Mouse (Mus musculus): ENCODE measurements at regions not wholly inside any gene's neighbourhood (a gene's known extent, or its start where the extent isn't known, plus 50 kb on each side); places are given as distances from the start of the nearest gene placed in this dataset.

- Histone ChIP-seq H3K9ac (ENCODE audit: low read length) (no peak overlapping the region), H3K4me3 (ENCODE audit: control insufficient read depth in 1 of 2, insufficient read depth in 1 of 2, low read depth in 1 of 2, low read length in 2 of 2) (no peak overlapping the region), H3K4me1 (ENCODE audit: control insufficient read depth in 2 of 2, insufficient read depth in 2 of 2, low read length in 2 of 2) (no peaks in the 10 kb centered on the region), H3K36me3 (ENCODE audit: control insufficient read depth, insufficient read depth, low read length) (no peaks in the 10 kb centered on the region), H3K27me3 (ENCODE audit: control insufficient read depth, insufficient read depth, low read length) (no peaks in the 10 kb centered on the region), H3K27ac (replicated peaks in 1 of 2; ENCODE audit: control insufficient read depth in 1 of 2, insufficient read depth in 1 of 2, low read depth in 2 of 2, low read length in 2 of 2) (no peak overlapping the region), H3K4me2 (ENCODE audit: low read length) (no peak overlapping the region), H3K9me3 (ENCODE audit: control insufficient read depth, low read length) (no peaks in the 10 kb centered on the region)
- 50% methylated on average over 6 of the region's 6 CpGs for WGBS
- no peak for ATAC-seq (ENCODE audit: insufficient number of reproducible peaks, insufficient read depth, low FRiP score, low read depth)
Observed at GRCm38 (mm10) chr9:122528267-122528666, 176.9 kb downstream of the Abhd5 start.

GRCm38 (mm10) chr9:122529721-122530120 is 178.3 kb downstream of the Abhd5 start:
- Histone ChIP-seq H3K27me3 (ENCODE audit: control insufficient read depth, insufficient read depth, low read length) (no peaks in the 10 kb centered on the region), H3K4me2 (ENCODE audit: low read length) (no peak overlapping the region), H3K36me3 (ENCODE audit: control insufficient read depth, insufficient read depth, low read length) (no peaks in the 10 kb centered on the region), H3K9ac (ENCODE audit: low read length) (no peak overlapping the region), H3K27ac (replicated peaks in 1 of 2; ENCODE audit: control insufficient read depth in 1 of 2, insufficient read depth in 1 of 2, low read depth in 2 of 2, low read length in 2 of 2) (no peak overlapping the region), H3K9me3 (ENCODE audit: control insufficient read depth, low read length) (no peaks in the 10 kb centered on the region), H3K4me1 (ENCODE audit: control insufficient read depth in 2 of 2, insufficient read depth in 2 of 2, low read length in 2 of 2) (peaks cover 3 to 6% of the 10 kb centered on the region in 2 experiments; a peak in 2 of 4 replicates), H3K4me3 (ENCODE audit: control insufficient read depth in 1 of 2, insufficient read depth in 1 of 2, low read depth in 1 of 2, low read length in 2 of 2) (no peak overlapping the region)
- no peak for ATAC-seq (ENCODE audit: insufficient number of reproducible peaks, insufficient read depth, low FRiP score, low read depth)

- no peak overlapping the region for H3K27ac ChIP-seq (replicated peaks in 1 of 2; ENCODE audit: control insufficient read depth in 1 of 2, insufficient read depth in 1 of 2, low read depth in 2 of 2, low read length in 2 of 2)
- H3K36me3 ChIP-seq (ENCODE audit: control insufficient read depth, insufficient read depth, low read length), result no peaks in the 10 kb centered on the region
- H3K4me1 ChIP-seq (ENCODE audit: control insufficient read depth in 2 of 2, insufficient read depth in 2 of 2, low read length in 2 of 2), result peaks cover 3 to 6% of the 10 kb centered on the region in 2 experiments; a peak in 2 of 4 replicates
- H3K4me3 ChIP-seq (ENCODE audit: control insufficient read depth in 1 of 2, insufficient read depth in 1 of 2, low read depth in 1 of 2, low read length in 2 of 2), result no peak overlapping the region
- H3K27me3 ChIP-seq (ENCODE audit: control insufficient read depth, insufficient read depth, low read length), result no peaks in the 10 kb centered on the region
- ATAC-seq (ENCODE audit: insufficient number of reproducible peaks, insufficient read depth, low FRiP score, low read depth), result no peak
- no peak overlapping the region for H3K4me2 ChIP-seq (ENCODE audit: low read length)
- H3K9me3 ChIP-seq (ENCODE audit: control insufficient read depth, low read length), result no peaks in the 10 kb centered on the region
- no peak overlapping the region for H3K9ac ChIP-seq (ENCODE audit: low read length)
- 74% methylated on average over 2 of the region's 2 CpGs for WGBS
Observed at GRCm38 (mm10) chr9:122531806-122532205, 180.4 kb downstream of the Abhd5 start.

GRCm38 (mm10) chr9:122534121-122534814 is 182.9 kb downstream of the Abhd5 start:
- H3K27ac ChIP-seq (replicated peaks in 1 of 2; ENCODE audit: control insufficient read depth in 1 of 2, insufficient read depth in 1 of 2, low read depth in 2 of 2, low read length in 2 of 2), result no peak overlapping the region
- no peaks in the 10 kb centered on the region for H3K9me3 ChIP-seq (ENCODE audit: control insufficient read depth, low read length)
- no peaks in the 10 kb centered on the region for H3K36me3 ChIP-seq (ENCODE audit: control insufficient read depth, insufficient read depth, low read length)
- no peak overlapping the region for H3K9ac ChIP-seq (ENCODE audit: low read length)
- peaks cover 3 to 6% of the 10 kb centered on the region in 2 experiments; a peak in 2 of 4 replicates for H3K4me1 ChIP-seq (ENCODE audit: control insufficient read depth in 2 of 2, insufficient read depth in 2 of 2, low read length in 2 of 2)
- H3K4me2 ChIP-seq (ENCODE audit: low read length), result no peak overlapping the region
- ATAC-seq (ENCODE audit: insufficient number of reproducible peaks, insufficient read depth, low FRiP score, low read depth), result no peak
- 44% methylated on average over 15 of the region's 15 CpGs for WGBS
- no peaks in the 10 kb centered on the region for H3K27me3 ChIP-seq (ENCODE audit: control insufficient read depth, insufficient read depth, low read length)
- H3K4me3 ChIP-seq (ENCODE audit: control insufficient read depth in 1 of 2, insufficient read depth in 1 of 2, low read depth in 1 of 2, low read length in 2 of 2), result no peak overlapping the region

GRCm38 (mm10) chr9:122534965-122535364 is 183.6 kb downstream of the Abhd5 start:
- WGBS, result 71% methylated on average over 2 of the region's 2 CpGs
- Histone ChIP-seq H3K4me3 (ENCODE audit: control insufficient read depth in 1 of 2, insufficient read depth in 1 of 2, low read depth in 1 of 2, low read length in 2 of 2) (no peak overlapping the region), H3K27me3 (ENCODE audit: control insufficient read depth, insufficient read depth, low read length) (no peaks in the 10 kb centered on the region), H3K36me3 (ENCODE audit: control insufficient read depth, insufficient read depth, low read length) (no peaks in the 10 kb centered on the region), H3K4me2 (ENCODE audit: low read length) (no peak overlapping the region), H3K4me1 (ENCODE audit: control insufficient read depth in 2 of 2, insufficient read depth in 2 of 2, low read length in 2 of 2) (peaks cover 3 to 6% of the 10 kb centered on the region in 2 experiments; a peak in 2 of 4 replicates), H3K9me3 (ENCODE audit: control insufficient read depth, low read length) (no peaks in the 10 kb centered on the region), H3K9ac (ENCODE audit: low read length) (no peak overlapping the region), H3K27ac (replicated peaks in 1 of 2; ENCODE audit: control insufficient read depth in 1 of 2, insufficient read depth in 1 of 2, low read depth in 2 of 2, low read length in 2 of 2) (no peak overlapping the region)
- ATAC-seq (ENCODE audit: insufficient number of reproducible peaks, insufficient read depth, low FRiP score, low read depth), result no peak

- 27% methylated on average over 3 of the region's 3 CpGs for WGBS
- ATAC-seq (ENCODE audit: insufficient number of reproducible peaks, insufficient read depth, low FRiP score, low read depth), result no peak
Observed at GRCm38 (mm10) chr9:122540091-122540490, 188.7 kb downstream of the Abhd5 start.

GRCm38 (mm10) chr9:122556051-122556450 is 191.1 kb upstream of the Topaz1 start:
- Histone ChIP-seq H3K4me1 (ENCODE audit: control insufficient read depth in 2 of 2, insufficient read depth in 2 of 2, low read length in 2 of 2) (no peaks in the 10 kb centered on the region), H3K9ac (ENCODE audit: low read length) (no peak overlapping the region), H3K36me3 (ENCODE audit: control insufficient read depth, insufficient read depth, low read length) (no peaks in the 10 kb centered on the region), H3K27ac (replicated peaks in 1 of 2; ENCODE audit: control insufficient read depth in 1 of 2, insufficient read depth in 1 of 2, low read depth in 2 of 2, low read length in 2 of 2) (no peak overlapping the region), H3K4me2 (ENCODE audit: low read length) (no peak overlapping the region), H3K9me3 (ENCODE audit: control insufficient read depth, low read length) (no peaks in the 10 kb centered on the region), H3K4me3 (ENCODE audit: control insufficient read depth in 1 of 2, insufficient read depth in 1 of 2, low read depth in 1 of 2, low read length in 2 of 2) (no peak overlapping the region), H3K27me3 (ENCODE audit: control insufficient read depth, insufficient read depth, low read length) (no peaks in the 10 kb centered on the region)
- 73% methylated on average over 9 of the region's 9 CpGs for WGBS
- no peak for ATAC-seq (ENCODE audit: insufficient number of reproducible peaks, insufficient read depth, low FRiP score, low read depth)

More at GRCm38 (mm10) chr9:122540091-122540490, 188.7 kb downstream of the Abhd5 start:
- H3K27ac ChIP-seq (replicated peaks in 1 of 2; ENCODE audit: control insufficient read depth in 1 of 2, insufficient read depth in 1 of 2, low read depth in 2 of 2, low read length in 2 of 2), result no peak overlapping the region
- no peaks in the 10 kb centered on the region for H3K27me3 ChIP-seq (ENCODE audit: control insufficient read depth, insufficient read depth, low read length)
- H3K36me3 ChIP-seq (ENCODE audit: control insufficient read depth, insufficient read depth, low read length), result no peaks in the 10 kb centered on the region
- no peaks in the 10 kb centered on the region for H3K9me3 ChIP-seq (ENCODE audit: control insufficient read depth, low read length)
- H3K4me1 ChIP-seq (ENCODE audit: control insufficient read depth in 2 of 2, insufficient read depth in 2 of 2, low read length in 2 of 2), result no peaks in the 10 kb centered on the region
- H3K4me3 ChIP-seq (ENCODE audit: control insufficient read depth in 1 of 2, insufficient read depth in 1 of 2, low read depth in 1 of 2, low read length in 2 of 2), result no peak overlapping the region
- H3K9ac ChIP-seq (ENCODE audit: low read length), result no peak overlapping the region
- H3K4me2 ChIP-seq (ENCODE audit: low read length), result no peak overlapping the region

GRCm38 (mm10) chr9:122566060-122566459 is 181.1 kb upstream of the Topaz1 start:
- Histone ChIP-seq H3K9ac (ENCODE audit: low read length) (no peak overlapping the region), H3K27me3 (ENCODE audit: control insufficient read depth, insufficient read depth, low read length) (peaks cover 74% of the 10 kb centered on the region), H3K4me2 (ENCODE audit: low read length) (no peak overlapping the region), H3K4me1 (ENCODE audit: control insufficient read depth in 2 of 2, insufficient read depth in 2 of 2, low read length in 2 of 2) (peaks cover 3 to 6% of the 10 kb centered on the region in 2 experiments; a peak in 2 of 4 replicates), H3K4me3 (ENCODE audit: control insufficient read depth in 1 of 2, insufficient read depth in 1 of 2, low read depth in 1 of 2, low read length in 2 of 2) (no peak overlapping the region), H3K36me3 (ENCODE audit: control insufficient read depth, insufficient read depth, low read length) (no peaks in the 10 kb centered on the region), H3K27ac (replicated peaks in 1 of 2; ENCODE audit: control insufficient read depth in 1 of 2, insufficient read depth in 1 of 2, low read depth in 2 of 2, low read length in 2 of 2) (no peak overlapping the region), H3K9me3 (ENCODE audit: control insufficient read depth, low read length) (no peaks in the 10 kb centered on the region)
- WGBS, result 63% methylated on average over 3 of the region's 3 CpGs
- ATAC-seq (ENCODE audit: insufficient number of reproducible peaks, insufficient read depth, low FRiP score, low read depth), result no peak

Data from heart, embryonic 14.5 days (tissue).